In genomic region chrX:161909963-161910362, GRCm38 (mm10) we compare ENCODE assay signal across 14 mouse cellular contexts.
DNase-seq lines count a peak whose midpoint lies in the region; ATAC-seq lines count a peak whose summit lies in the region.
"Had no signal": no experiment of that assay in that cellular context is flagged by ENCODE, and none has a peak within 500 bp of the region (broad histone marks: within the 10 kb centered on the region; RNA-seq: fewer than 3 reads in every experiment).

No protein-coding gene starts in this region.

- H3K4me2 ChIP-seq in midbrain, embryonic 14.5 days (ENCODE audit: low read length), result peak overlapping the region; percentile 66; the same call in 1 of the 2 replicates
- H3K4me2 ChIP-seq in midbrain, embryonic 11.5 days, result no peak overlapping the region

- DNase-seq in adrenal gland, postnatal 14 days, result peak; percentile 24
- DNase-seq in adrenal gland, adult 8-10 months, result no peak
- DNase-seq in heart, postnatal 4 days, result peak; percentile 12
- DNase-seq in heart, adult 11 months, result no peak
- no peak for DNase-seq in midbrain, embryonic 14.5 days
- DNase-seq in midbrain, embryonic 11.5 days (ENCODE audit: low spot score, missing footprints), result no peak
- DNase-seq in kidney, postnatal 25 days, result peak; percentile 43 to 46
- no peak for DNase-seq in urinary bladder, postnatal 10 days (ENCODE audit: low spot score)
- DNase-seq: cerebellum, adult 2 months; embryo, embryonic 11 days; gastrocnemius, postnatal 25 days; layer of hippocampus, postnatal 36 days; right cerebral cortex, postnatal 25 days had no signal

- H3K27me3 ChIP-seq in midbrain, embryonic 14.5 days (ENCODE audit: control insufficient read depth, insufficient read depth, low read length), result peaks cover 4% of the 10 kb centered on the region; the same call in 1 of the 2 replicates
- peaks cover 44% of the 10 kb centered on the region for H3K27me3 ChIP-seq in midbrain, embryonic 11.5 days (ENCODE audit: control insufficient read depth, insufficient read depth, low read length)

- H3K27ac ChIP-seq in midbrain, embryonic 14.5 days (replicated peaks; ENCODE audit: low read depth, low read length), result no peak overlapping the region
- H3K27ac ChIP-seq in midbrain, embryonic 11.5 days (ENCODE audit: low read depth, low read length), result no peak overlapping the region
- H3K27ac ChIP-seq: limb, embryonic 12.5 days had no signal

- H3K36me3 ChIP-seq in midbrain, embryonic 14.5 days (ENCODE audit: control insufficient read depth, insufficient read depth, low read length), result no peaks in the 10 kb centered on the region
- H3K36me3 ChIP-seq in midbrain, embryonic 11.5 days (ENCODE audit: control insufficient read depth, insufficient read depth, low read length), result no peaks in the 10 kb centered on the region
- H3K36me3 ChIP-seq: limb, embryonic 12.5 days had no signal

- no peak overlapping the region for H3K9ac ChIP-seq in midbrain, embryonic 14.5 days (replicated peaks; ENCODE audit: low read length)
- no peak overlapping the region for H3K9ac ChIP-seq in midbrain, embryonic 11.5 days (ENCODE audit: low read length)
- H3K9ac ChIP-seq: limb, embryonic 12.5 days had no signal

- no peak for ATAC-seq in midbrain, embryonic 14.5 days (ENCODE audit: low FRiP score, low TSS enrichment)
- ATAC-seq in midbrain, embryonic 11.5 days (ENCODE audit: low FRiP score), result no peak

- 58% methylated on average over 4 of the region's 4 CpGs for whole genome bisulfite sequencing in midbrain, embryonic 14.5 days
- 61% methylated on average over 4 of the region's 4 CpGs for WGBS in midbrain, embryonic 11.5 days

- no peaks in the 10 kb centered on the region for H3K9me3 ChIP-seq in midbrain, embryonic 14.5 days (ENCODE audit: control insufficient read depth, low read length)
- H3K9me3 ChIP-seq in midbrain, embryonic 11.5 days (ENCODE audit: control insufficient read depth, low read length), result no peaks in the 10 kb centered on the region
- H3K9me3 ChIP-seq: limb, embryonic 12.5 days had no signal

- no peaks in the 10 kb centered on the region for H3K4me1 ChIP-seq in midbrain, embryonic 14.5 days (ENCODE audit: control insufficient read depth, insufficient read depth, low read length)
- no peaks in the 10 kb centered on the region for H3K4me1 ChIP-seq in midbrain, embryonic 11.5 days (ENCODE audit: control insufficient read depth, insufficient read depth, low read length)
- H3K4me1 ChIP-seq: limb, embryonic 12.5 days had no signal

- no peak overlapping the region; the same call in 1 of the 2 replicates for H3K4me3 ChIP-seq in midbrain, embryonic 14.5 days (replicated peaks; ENCODE audit: low read depth, low read length)
- no peak overlapping the region for H3K4me3 ChIP-seq in midbrain, embryonic 11.5 days (ENCODE audit: low read depth, low read length)
- H3K4me3 ChIP-seq: limb, embryonic 12.5 days had no signal

Comparison
In these comparisons a context has a peak if more than half of its experiments do, and no peak if none do; other contexts are left out.
1. DNase-seq: peak in adrenal gland, postnatal 14 days (single experiment), heart, postnatal 4 days (single experiment) and kidney, postnatal 25 days (2 of 2); none in adrenal gland, adult 8-10 months (single experiment), heart, adult 11 months (single experiment), midbrain, embryonic 14.5 days (single experiment), midbrain, embryonic 11.5 days (single experiment) and urinary bladder, postnatal 10 days (single experiment).